Mouse (Mus musculus) CH12.LX (cell line): Measurements from ENCODE around the gene Ccn1. TPM values are rescaled to one million over a fixed set of nuclear protein-coding genes. Genes with fewer than 3 reads are reported as not detected.

Source experiments
- DNase-seq: peaks from one replicate; pipeline ENCODE4 v3.0.0-alpha.2; 2013; ENCODE audit errors: extremely low read depth
- H3K27ac ChIP-seq: 2 replicates; pipeline ENCODE4 v1.5.1; 2012; ENCODE audit warnings: low read depth, mild to moderate bottlenecking, control low read depth, moderate library complexity; ENCODE audit not compliant: insufficient read depth
- H3K27me3 ChIP-seq: replicated peaks from 2 replicates; pipeline ENCODE3; 2012; ENCODE audit warnings: inconsistent platforms
- H3K36me3 ChIP-seq, 2 experiments: replicated peaks in 1 of 2; 2 replicates each; pipeline versions ENCODE3 to v1.6.1; 2012; ENCODE audit warnings: inconsistent platforms in 1 of 2, low read length in 1 of 2, mild to moderate bottlenecking in 1 of 2, mixed read lengths in 1 of 2, moderate library complexity in 1 of 2; ENCODE audit not compliant: control insufficient read depth in 1 of 2, insufficient read depth in 1 of 2
- H3K4me1 ChIP-seq, 2 experiments: 2 replicates each; pipeline ENCODE4 v1.6.1; 2012; ENCODE audit warnings: inconsistent platforms in 1 of 2, moderate library complexity in 1 of 2; ENCODE audit not compliant: insufficient read depth in 2 of 2, control insufficient read depth in 1 of 2
- H3K4me2 ChIP-seq: 2 replicates; pipeline ENCODE4 v1.6.1; 2012; ENCODE audit warnings: low read depth, mild to moderate bottlenecking, control low read depth; ENCODE audit not compliant: poor library complexity, insufficient read depth, severe bottlenecking
- H3K4me3 ChIP-seq, 3 experiments: fragments of 150-350 bp in 1 of 3; sonication (generic) in 1 of 3; replicated peaks in 1 of 3; 2 replicates each; pipeline versions ENCODE3 to v1.5.1; 2011 to 2012; ENCODE audit warnings: low read depth in 2 of 3, low read length in 2 of 3, mild to moderate bottlenecking in 2 of 3, moderate library complexity in 2 of 3, control low read depth in 1 of 3, improper control_type of control experiment in 1 of 3, inconsistent platforms in 1 of 3, mixed read lengths in 1 of 3; ENCODE audit not compliant: poor library complexity in 1 of 3
- H3K79me2 ChIP-seq: replicated peaks from 2 replicates; pipeline ENCODE4 v1.6.1; 2012; ENCODE audit warnings: mild to moderate bottlenecking, moderate library complexity; ENCODE audit not compliant: control insufficient read depth, poor library complexity, insufficient read depth, severe bottlenecking; ENCODE audit errors: extremely low read depth
- H3K9ac ChIP-seq: 2 replicates; pipeline ENCODE4 v1.6.1; 2012; ENCODE audit warnings: low read depth, mild to moderate bottlenecking, control low read depth, moderate library complexity; ENCODE audit not compliant: insufficient read depth
- H3K9me3 ChIP-seq: replicated peaks from 2 replicates; pipeline ENCODE3; 2012; ENCODE audit warnings: low read length, inconsistent platforms, mixed read lengths
- CHD1 ChIP-seq: IDR thresholded peaks from 2 replicates; pipeline ENCODE4 v1.6.1; 2012; ENCODE audit warnings: low read depth, low read length, improper control_type of control experiment, inconsistent platforms
- CHD2 ChIP-seq: IDR thresholded peaks from 2 replicates; pipeline ENCODE4 v1.6.1; 2011; ENCODE audit warnings: low read length, improper control_type of control experiment
- CTCF ChIP-seq, 2 experiments: IDR thresholded peaks in 1 of 2; conservative IDR thresholded peaks in 1 of 2; 2 replicates each; pipeline ENCODE4 v1.5.1; 2011 to 2012; ENCODE audit warnings: low read depth in 2 of 2, low read length in 2 of 2, improper control_type of control experiment in 1 of 2, inconsistent platforms in 1 of 2, mild to moderate bottlenecking in 1 of 2, moderate library complexity in 1 of 2
- E2F4 ChIP-seq: IDR thresholded peaks from 2 replicates; pipeline ENCODE4 v1.6.1; 2011; ENCODE audit warnings: low read depth, low read length, improper control_type of control experiment; ENCODE audit not compliant: insufficient replicate concordance
- ELF1 ChIP-seq: IDR thresholded peaks from 2 replicates; pipeline ENCODE4 v1.6.1; 2014; ENCODE audit warnings: low read depth, mild to moderate bottlenecking, inconsistent platforms, low read length, improper control_type of control experiment
- EP300 ChIP-seq: IDR thresholded peaks from 2 replicates; pipeline ENCODE4 v1.6.1; 2011; ENCODE audit warnings: low read length, improper control_type of control experiment
- ETS1 ChIP-seq: conservative IDR thresholded peaks from 2 replicates; pipeline ENCODE4 v1.6.1; 2012; ENCODE audit warnings: low read depth, mild to moderate bottlenecking, inconsistent platforms, low read length, improper control_type of control experiment, moderate library complexity
- HCFC1 ChIP-seq: IDR thresholded peaks from 2 replicates; pipeline ENCODE4 v1.6.1; 2012; ENCODE audit warnings: low read depth, mild to moderate bottlenecking, inconsistent platforms, low read length, improper control_type of control experiment
- IRF4 ChIP-seq: IDR thresholded peaks from 2 replicates; pipeline ENCODE4 v1.6.1; 2014; ENCODE audit warnings: low read depth, mild to moderate bottlenecking, inconsistent platforms, low read length, improper control_type of control experiment
- JUN ChIP-seq: IDR thresholded peaks from 2 replicates; pipeline ENCODE4 v1.6.1; 2011; ENCODE audit warnings: low read depth, mild to moderate bottlenecking, low read length, improper control_type of control experiment, moderate library complexity; ENCODE audit not compliant: insufficient read depth
- KAT2A ChIP-seq: IDR thresholded peaks from 2 replicates; pipeline ENCODE4 v1.6.1; 2012; ENCODE audit warnings: low read length, improper control_type of control experiment, inconsistent platforms; ENCODE audit not compliant: insufficient replicate concordance
- MAFK ChIP-seq: IDR thresholded peaks from 2 replicates; pipeline ENCODE4 v1.6.1; 2011; ENCODE audit warnings: low read length, improper control_type of control experiment; ENCODE audit not compliant: insufficient replicate concordance
- MAX ChIP-seq: IDR thresholded peaks from 2 replicates; pipeline ENCODE4 v1.6.1; 2011; ENCODE audit warnings: low read length, improper control_type of control experiment
- MAZ ChIP-seq: IDR thresholded peaks from 2 replicates; pipeline ENCODE4 v1.6.1; 2012; ENCODE audit warnings: low read depth, mild to moderate bottlenecking, inconsistent platforms, low read length, improper control_type of control experiment, moderate library complexity
- MEF2A ChIP-seq: IDR thresholded peaks from 2 replicates; pipeline ENCODE4 v1.6.1; 2014; ENCODE audit warnings: low read depth, mild to moderate bottlenecking, inconsistent platforms, low read length, improper control_type of control experiment, borderline replicate concordance
- MXI1 ChIP-seq: IDR thresholded peaks from 2 replicates; pipeline ENCODE4 v1.6.1; 2011; ENCODE audit warnings: mild to moderate bottlenecking, low read depth, low read length, improper control_type of control experiment
- MYC ChIP-seq: IDR thresholded peaks from 2 replicates; pipeline ENCODE4 v1.6.1; 2011; ENCODE audit warnings: low read depth, mild to moderate bottlenecking, improper control_type of control experiment, low read length
- NRF1 ChIP-seq: IDR thresholded peaks from 2 replicates; pipeline ENCODE4 v1.6.1; 2014; ENCODE audit warnings: low read depth, mild to moderate bottlenecking, inconsistent platforms, low read length, improper control_type of control experiment, moderate library complexity
- POLR2AphosphoS2 ChIP-seq: IDR thresholded peaks from 2 replicates; pipeline ENCODE4 v1.6.1; 2011; ENCODE audit warnings: low read depth, low read length, improper control_type of control experiment
- RCOR1 ChIP-seq: conservative IDR thresholded peaks from 2 replicates; pipeline ENCODE4 v1.6.1; 2012; ENCODE audit warnings: low read depth, mild to moderate bottlenecking, inconsistent platforms, low read length, improper control_type of control experiment
- UBTF ChIP-seq: IDR thresholded peaks from 2 replicates; pipeline ENCODE4 v1.6.1; 2012; ENCODE audit warnings: low read depth, mild to moderate bottlenecking, inconsistent platforms, low read length, improper control_type of control experiment, moderate library complexity
- ZC3H11A ChIP-seq: IDR thresholded peaks from 2 replicates; pipeline ENCODE4 v1.6.1; 2012; ENCODE audit warnings: low read depth, mild to moderate bottlenecking, inconsistent platforms, low read length, improper control_type of control experiment
- ZKSCAN1 ChIP-seq: IDR thresholded peaks from 2 replicates; pipeline ENCODE4 v1.6.1; 2012; ENCODE audit warnings: low read depth, inconsistent platforms, low read length, improper control_type of control experiment, borderline replicate concordance
- ZMIZ1 ChIP-seq: IDR thresholded peaks from 2 replicates; pipeline ENCODE4 v1.6.1; 2012; ENCODE audit warnings: low read depth, mild to moderate bottlenecking, inconsistent platforms, low read length, improper control_type of control experiment
- ZNF384 ChIP-seq: IDR thresholded peaks from 2 replicates; pipeline ENCODE4 v1.6.1; 2012; ENCODE audit warnings: low read depth, low read length, improper control_type of control experiment, inconsistent platforms
- dilution Hi-C: fragments of 300-500 bp; cut with MboI; formaldehyde crosslinking; loops from 2 replicates; pipeline ENCODE4 v1.14.3; 2020; ENCODE audit warnings: low sequenced_read_pairs; ENCODE audit not compliant: extremely low pct_unique_long_range_greater_than_20kb, extremely low pct_ligation_motif_present
- in situ Hi-C: fragments of 300-500 bp; cut with MboI; formaldehyde crosslinking; loops from 3 replicates; pipeline ENCODE4 v1.14.3; 2019; ENCODE audit warnings: low sequenced_read_pairs, low pct_ligation_motif_present, low pct_unique_long_range_greater_than_20kb, mixed read lengths
- polyA plus RNA-seq: library from polyadenylated mRNA; unstranded; fragments of >175 nt; gene quantifications from 2 replicates; pipeline ENCODE4 v1.2.1, GENCODE M21; 2012; ENCODE audit warnings: low read depth; ENCODE audit not compliant: insufficient read length
- total RNA-seq, 2 experiments: library from RNA; depleted of rRNA; stranded (reverse); fragments of 300-350 nt in 1 of 2; fragments of >200 nt in 1 of 2; gene quantifications; 2 replicates each; pipeline ENCODE4 v1.2.3; 2012 to 2014

Ccn1 gene
- total and polyA plus RNA-seq, 3 experiments, result not detected

- Histone ChIP-seq H3K27me3 (no peaks in the 10 kb centered on the region), H3K4me2 (no peak overlapping the region), H3K9ac (no peak overlapping the region), H3K9me3 (peaks cover 2% of the 10 kb centered on the region), H3K27ac (no peak overlapping the region), H3K79me2 (no peaks in the 10 kb centered on the region), H3K36me3 (no peaks in the 10 kb centered on the region), H3K4me3 (no peak overlapping the region), H3K4me1 (peaks cover 0 to 11% of the 10 kb centered on the region in 2 experiments; a peak in 2 of 4 replicates)
- dilution Hi-C loops, result no loop called here
- DNase-seq, result no peak
- in situ Hi-C loops, result no loop called here
- no peak for TF ChIP-seq KAT2A
- no peak for TF ChIP-seq ETS1
- no peak for TF ChIP-seq MAZ
- no peak for TF ChIP-seq ZC3H11A
- no peak for TF ChIP-seq MXI1
- no peak for TF ChIP-seq CHD2
- TF ChIP-seq MYC, result no peak
- TF ChIP-seq E2F4, result no peak
- TF ChIP-seq MAFK, result no peak
- TF ChIP-seq RCOR1, result no peak
- TF ChIP-seq POLR2AphosphoS2, result no peak
- TF ChIP-seq IRF4, result no peak
- no peak for TF ChIP-seq ZNF384
- TF ChIP-seq ELF1, result no peak
- no peak for TF ChIP-seq MEF2A
- TF ChIP-seq EP300, result no peak
- TF ChIP-seq NRF1, result no peak
- TF ChIP-seq ZKSCAN1, result no peak
- TF ChIP-seq UBTF, result no peak
Measured at GRCm38 (mm10) chr3:145652322-145653131, 2.7 kb upstream of the Ccn1 start.

- peaks cover 2% of the 10 kb centered on the region for H3K9me3 ChIP-seq
- no peak for DNase-seq
- dilution Hi-C loops (no loop called here), in situ Hi-C loops (no loop called here)
- no peak overlapping the region for H3K9ac ChIP-seq
- H3K36me3 ChIP-seq, result no peaks in the 10 kb centered on the region
- no peaks in the 10 kb centered on the region for H3K79me2 ChIP-seq
- H3K4me3 ChIP-seq, result no peak overlapping the region
- H3K27ac ChIP-seq, result no peak overlapping the region
- no peaks in the 10 kb centered on the region for H3K27me3 ChIP-seq
- no peak for TF ChIP-seq HCFC1
- TF ChIP-seq RCOR1, result no peak
- no peak for TF ChIP-seq CTCF (conservative IDR thresholded peaks at IDR 0.05 in 1 of 2, IDR thresholded peaks at IDR 0.05 in 1 of 2; ENCODE audit: low read depth in 2 of 2, low read length in 2 of 2)
- TF ChIP-seq MAX, result no peak
- TF ChIP-seq JUN, result no peak
- TF ChIP-seq MXI1, result no peak
- no peak for TF ChIP-seq ZMIZ1
- no peak for TF ChIP-seq CHD1
- peaks cover 0 to 11% of the 10 kb centered on the region in 2 experiments; a peak in 2 of 4 replicates for H3K4me1 ChIP-seq
- H3K4me2 ChIP-seq, result 0 out of 2 replicates have a peak overlapping the region, but pooled peaks have one; percentile 57
Measured at GRCm38 (mm10) chr3:145651978-145652321, 2.2 kb upstream of the Ccn1 start.
